Mouse (Mus musculus): Measurements from ENCODE around the gene Pip4k2a. TPM values are rescaled to one million over a fixed set of nuclear protein-coding genes. Genes with fewer than 3 reads are reported as not detected.

Pip4k2a gene
- 24.0 TPM for polyA plus RNA-seq (2017; shearing (Covaris generic))

DNA sequence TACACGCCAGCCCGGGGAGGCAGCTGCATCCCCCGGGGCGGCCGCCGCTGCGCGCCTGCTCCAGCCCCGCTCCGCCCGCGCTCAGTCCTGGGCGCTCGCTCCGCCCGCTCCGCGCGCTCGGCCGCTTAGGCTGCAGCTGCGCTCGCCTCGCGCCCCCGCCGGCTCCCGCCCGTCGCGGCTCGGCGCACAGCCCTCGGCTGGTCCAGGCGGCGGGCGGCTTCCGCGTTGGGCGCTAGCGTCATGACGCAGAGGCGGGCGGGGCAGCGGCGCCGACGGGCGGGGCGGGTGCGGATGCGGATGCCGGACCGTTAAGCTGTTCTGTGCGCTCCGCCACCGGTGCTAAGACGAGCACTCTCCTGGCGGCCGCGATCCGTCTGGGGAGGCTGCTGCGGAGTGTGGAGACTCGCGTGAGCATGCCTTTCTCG, at the start of gene Pip4k2a, which contains the start of gene 4930426L09Rik:
TSS of gene Pip4k2a (minus strand) at position 73 of the 425 bp plus-strand sequence.
TSS of gene 4930426L09Rik (plus strand) at position 290 of the 425 bp plus-strand sequence.

Other genes starting within 250 kb of the Pip4k2a start
- gene 4930426L09Rik, start 217 bp upstream of the Pip4k2a start, polyA plus RNA-seq (2017; shearing (Covaris generic)): 0.50 TPM
- 3.7 TPM for gene Armc3, start 201.2 kb upstream of the Pip4k2a start, polyA plus RNA-seq (2017; shearing (Covaris generic))